Mouse (Mus musculus) c-Kit-positive CD71-negative TER-119-negative erythroid progenitor cells, embryonic 14.5 days (primary cell): Measurements from ENCODE around the gene Plcb2.

Experiments used
- DNase-seq: peaks from one replicate; pipeline ENCODE4 v3.0.0-alpha.2; 2013; ENCODE audit warnings: low read depth

Gene Plcb2

GRCm38 (mm10) chr2:118716677-118717076 lies 11.6 kb downstream of the Plcb2 start:
- no peak for DNase-seq

DNA sequence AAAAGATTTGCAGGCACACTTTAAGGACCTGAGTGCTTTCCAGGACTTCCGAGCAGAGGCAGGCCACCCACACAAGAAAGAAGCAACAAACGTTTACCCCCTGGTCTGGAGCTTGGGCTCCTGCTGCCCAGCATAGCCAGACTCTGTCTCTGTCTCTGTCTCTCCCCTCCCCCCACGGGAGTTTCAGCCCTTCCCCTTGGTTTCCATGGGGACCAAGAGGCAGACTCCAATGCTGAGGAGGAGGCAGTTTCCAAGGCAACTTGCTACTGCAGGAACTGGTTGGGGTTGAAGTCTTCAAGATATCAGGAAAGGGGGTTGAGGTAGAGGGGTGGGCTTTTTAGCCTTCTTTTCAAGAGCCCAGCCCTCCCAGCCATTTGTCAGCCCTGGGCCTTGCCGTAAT lies 14.0 kb downstream of the Plcb2 start:
- DNase-seq = no peak

DNA sequence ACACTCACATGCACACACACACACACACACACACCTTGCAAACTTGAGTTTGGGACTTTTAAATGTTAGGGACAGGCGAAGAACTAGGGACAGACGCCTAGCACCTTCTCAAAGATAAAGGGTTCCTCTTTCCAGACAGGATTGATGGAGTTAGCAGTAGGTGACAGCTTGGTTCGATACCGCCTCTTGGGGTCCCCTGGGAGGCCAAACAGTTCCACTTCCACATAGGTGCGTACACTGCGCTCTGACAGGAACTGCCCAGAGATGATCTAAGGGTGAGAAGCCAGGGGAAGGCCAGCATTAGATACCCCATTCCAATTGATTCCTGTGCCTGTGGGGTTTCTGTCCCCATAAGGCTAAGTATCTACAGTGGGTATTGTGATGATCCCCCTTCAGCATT lies 14.6 kb downstream of the Plcb2 start:
- no peak for DNase-seq

GRCm38 (mm10) chr2:118711038-118711494 lies 17.2 kb downstream of the Plcb2 start:
- no peak for DNase-seq

- DNase-seq = no peak
Measured at GRCm38 (mm10) chr2:118709655-118710221, 18.5 kb downstream of the Plcb2 start.

GRCm38 (mm10) chr2:118708472-118708871 lies 19.8 kb downstream of the Plcb2 start:
- DNase-seq = no peak

GRCm38 (mm10) chr2:118706436-118706835 lies 21.8 kb downstream of the Plcb2 start:
- DNase-seq = no peak

GRCm38 (mm10) chr2:118703913-118704730 lies 24.1 kb downstream of the Plcb2 start, which contains the start of gene Ankrd63:
TSS of gene Ankrd63 (minus strand) at chr2:118703963.
- no peak for DNase-seq

GRCm38 (mm10) chr2:118702883-118703761 lies 25.1 kb downstream of the Plcb2 start:
- no peak for DNase-seq

GRCm38 (mm10) chr2:118701971-118702882 lies 26.0 kb downstream of the Plcb2 start:
- no peak for DNase-seq

GRCm38 (mm10) chr2:118701161-118701560 lies 27.1 kb downstream of the Plcb2 start:
- no peak for DNase-seq

- peak; percentile 76 for DNase-seq
Measured at GRCm38 (mm10) chr2:118700179-118701062, 27.8 kb downstream of the Plcb2 start.

DNA sequence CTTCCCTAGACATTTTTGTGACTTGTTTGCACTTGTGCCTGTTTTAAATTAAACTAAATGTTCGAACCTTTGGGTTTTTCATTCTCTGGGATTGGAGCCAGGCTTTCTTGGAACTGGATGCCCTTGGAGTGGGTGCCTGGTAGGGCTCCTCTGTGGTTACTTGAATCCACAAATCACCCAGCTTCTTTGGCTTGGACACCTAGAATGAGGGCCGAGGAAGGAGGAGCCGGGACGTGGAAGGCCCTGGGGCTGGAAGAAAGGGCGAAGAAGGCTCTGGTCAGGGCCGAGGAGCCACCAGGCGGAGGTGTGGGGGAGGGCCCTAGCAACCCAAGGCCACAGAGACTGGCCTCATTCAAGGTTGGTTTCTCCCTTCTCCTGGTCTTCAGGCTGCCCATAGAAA lies 30.3 kb downstream of the Plcb2 start:
- no peak for DNase-seq

DNA sequence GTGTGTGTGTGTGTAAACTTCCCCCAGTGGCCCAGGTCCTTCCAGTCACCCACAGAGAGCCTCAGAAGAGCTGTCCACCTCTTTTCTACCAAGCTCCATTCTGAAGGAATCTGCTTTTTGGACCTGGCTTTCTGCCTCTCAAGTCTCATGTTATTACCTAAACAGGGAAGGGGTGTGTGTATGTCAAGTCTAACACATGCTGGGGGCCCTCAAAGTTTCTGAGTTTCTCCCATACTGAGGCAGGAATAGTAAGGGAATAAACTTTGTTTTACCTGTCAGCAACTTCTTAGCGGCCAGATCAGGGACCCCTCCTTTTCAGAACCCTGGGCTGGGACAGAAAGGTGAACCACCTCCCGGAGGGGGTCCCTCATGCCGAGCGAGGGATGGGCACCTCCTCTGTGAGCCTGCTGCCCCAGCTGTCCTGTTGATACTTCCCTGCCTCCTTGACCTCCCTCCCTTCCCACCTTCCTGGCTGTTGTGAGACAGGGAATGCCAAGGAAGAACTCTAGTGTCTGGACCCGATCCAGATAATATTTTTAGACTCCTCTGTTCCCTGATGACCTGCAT lies 30.8 kb downstream of the Plcb2 start:
- DNase-seq = no peak

GRCm38 (mm10) chr2:118696451-118697308 lies 31.6 kb downstream of the Plcb2 start:
- DNase-seq = no peak

GRCm38 (mm10) chr2:118695677-118696232 lies 32.5 kb downstream of the Plcb2 start:
- DNase-seq = peak; percentile 78

DNA sequence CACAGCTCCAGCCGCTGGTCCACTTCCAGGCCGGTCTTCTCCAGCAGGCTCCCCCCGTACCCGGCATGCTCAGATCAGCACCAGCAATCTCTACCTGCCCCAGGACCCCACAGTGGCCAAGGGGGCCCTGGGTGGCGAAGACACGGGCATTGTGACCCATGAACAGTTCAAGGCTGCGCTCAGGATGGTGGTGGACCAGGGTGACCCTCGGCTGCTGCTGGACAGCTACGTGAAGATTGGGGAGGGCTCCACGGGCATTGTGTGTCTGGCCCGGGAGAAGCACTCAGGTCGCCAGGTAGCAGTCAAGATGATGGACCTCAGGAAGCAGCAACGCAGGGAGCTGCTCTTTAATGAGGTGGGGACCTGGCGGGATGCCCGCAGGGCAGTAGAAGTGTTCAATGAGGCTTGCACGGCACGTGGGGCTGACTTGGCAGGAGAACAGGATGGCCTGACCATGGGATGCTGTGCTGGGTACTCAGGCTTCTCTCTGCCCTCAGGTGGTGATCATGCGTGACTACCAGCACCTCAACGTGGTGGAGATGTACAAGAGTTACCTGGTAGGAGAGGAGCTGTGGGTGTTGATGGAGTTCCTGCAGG lies 34.8 kb downstream of the Plcb2 start:
- DNase-seq = no peak

DNA sequence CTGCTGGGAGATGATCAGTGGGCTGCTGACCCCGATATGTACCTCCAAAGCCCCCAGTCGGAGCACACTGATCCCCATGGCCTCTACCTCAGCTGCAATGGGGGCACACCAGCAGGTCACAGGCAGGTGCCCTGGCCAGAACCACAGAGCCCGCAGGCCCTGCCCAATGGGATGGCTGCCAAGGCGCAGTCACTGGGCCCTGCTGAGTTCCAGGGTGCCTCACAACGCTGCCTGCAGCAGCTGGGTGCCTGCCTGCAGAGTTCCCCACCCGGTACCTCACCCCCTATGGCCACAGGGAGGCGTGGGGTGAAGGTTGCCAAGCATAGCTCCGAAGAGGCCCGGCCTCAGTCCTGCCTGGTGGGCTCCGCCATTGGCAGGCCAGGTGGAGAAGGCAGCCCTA lies 38.4 kb downstream of the Plcb2 start:
- no peak for DNase-seq
